7 mouse cellular contexts compared by ENCODE assay signal in genomic region chr9:40268748-40269102, GRCm38 (mm10). TPM values are rescaled to one million over a fixed set of nuclear protein-coding genes. Genes with fewer than 3 reads are reported as not detected.
DNase-seq lines count a peak whose midpoint lies in the region; ATAC-seq and TF ChIP-seq lines count a peak whose summit lies in the region.

No protein-coding gene starts in this region.

- TF ChIP-seq CTCF in lung, embryonic 14.5 days (IDR thresholded peaks at IDR 0.05; ENCODE audit: low read depth): no peak

- H3K27ac ChIP-seq in lung, embryonic 14.5 days (ENCODE audit: low read depth): no peak overlapping the region
- peak overlapping the region; percentile 68 for H3K27ac ChIP-seq in forebrain, embryonic 15.5 days (replicated peaks)
- no peak overlapping the region for H3K27ac ChIP-seq in liver, embryonic 13.5 days
- H3K27ac ChIP-seq in stomach, embryonic 15.5 days: no peak overlapping the region

- no peaks in the 10 kb centered on the region for H3K4me1 ChIP-seq in lung, embryonic 14.5 days (ENCODE audit: insufficient read depth)
- peaks cover 45% of the 10 kb centered on the region for H3K4me1 ChIP-seq in forebrain, embryonic 15.5 days
- H3K4me1 ChIP-seq in liver, embryonic 13.5 days (replicated peaks): peaks cover 3% of the 10 kb centered on the region; the same call in 1 of the 2 replicates
- H3K4me1 ChIP-seq in stomach, embryonic 15.5 days: peaks cover 16% of the 10 kb centered on the region; the same call in 1 of the 2 replicates

- H3K9me3 ChIP-seq in lung, embryonic 14.5 days (ENCODE audit: low read depth, low read length): no peaks in the 10 kb centered on the region
- H3K9me3 ChIP-seq in forebrain, embryonic 15.5 days: no peaks in the 10 kb centered on the region
- no peaks in the 10 kb centered on the region for H3K9me3 ChIP-seq in liver, embryonic 13.5 days (replicated peaks)
- H3K9me3 ChIP-seq in stomach, embryonic 15.5 days: no peaks in the 10 kb centered on the region

- H3K4me3 ChIP-seq in lung, embryonic 14.5 days (ENCODE audit: low read depth, low read length): peak overlapping the region; percentile 23
- peak overlapping the region; percentile 53 for H3K4me3 ChIP-seq in forebrain, embryonic 15.5 days
- H3K4me3 ChIP-seq in liver, embryonic 13.5 days (replicated peaks): peak overlapping the region; percentile 32; the same call in 1 of the 2 replicates
- H3K4me3 ChIP-seq in stomach, embryonic 15.5 days (replicated peaks): peak overlapping the region; percentile 28

- peak overlapping the region; percentile 64 for H3K4me2 ChIP-seq in lung, embryonic 14.5 days
- peak overlapping the region; percentile 80 for H3K4me2 ChIP-seq in forebrain, embryonic 15.5 days (replicated peaks)
- H3K4me2 ChIP-seq in liver, embryonic 13.5 days: peak overlapping the region; percentile 57
- H3K4me2 ChIP-seq in stomach, embryonic 15.5 days: peak overlapping the region; percentile 60

- WGBS in lung, embryonic 14.5 days: 5% methylated on average over 4 of the region's 4 CpGs
- 2% methylated on average over 4 of the region's 4 CpGs for WGBS in forebrain, embryonic 15.5 days
- 4% methylated on average over 4 of the region's 4 CpGs for WGBS in liver, embryonic 13.5 days (ENCODE audit: insufficient replicate concordance)
- 0% methylated on average over 4 of the region's 4 CpGs for WGBS in stomach, embryonic 15.5 days

- H3K27me3 ChIP-seq in lung, embryonic 14.5 days (ENCODE audit: insufficient read depth, low read length): no peaks in the 10 kb centered on the region
- H3K27me3 ChIP-seq in forebrain, embryonic 15.5 days: no peaks in the 10 kb centered on the region
- peaks cover 23% of the 10 kb centered on the region for H3K27me3 ChIP-seq in liver, embryonic 13.5 days
- H3K27me3 ChIP-seq in stomach, embryonic 15.5 days (replicated peaks): peaks cover 9% of the 10 kb centered on the region

- no peak overlapping the region for H3K9ac ChIP-seq in lung, embryonic 14.5 days
- peak overlapping the region; percentile 59 for H3K9ac ChIP-seq in forebrain, embryonic 15.5 days (replicated peaks)
- H3K9ac ChIP-seq in liver, embryonic 13.5 days: no peak overlapping the region
- H3K9ac ChIP-seq in stomach, embryonic 15.5 days: no peak overlapping the region

- no peaks in the 10 kb centered on the region for H3K36me3 ChIP-seq in lung, embryonic 14.5 days (ENCODE audit: insufficient read depth)
- no peaks in the 10 kb centered on the region for H3K36me3 ChIP-seq in forebrain, embryonic 15.5 days
- H3K36me3 ChIP-seq in liver, embryonic 13.5 days: no peaks in the 10 kb centered on the region
- no peaks in the 10 kb centered on the region for H3K36me3 ChIP-seq in stomach, embryonic 15.5 days

- no peak for DNase-seq in lung, embryonic 14.5 days
- no peak for DNase-seq in lung, postnatal 36 days
- DNase-seq in liver, embryonic 13.5 days: no peak
- DNase-seq in thymus, postnatal 25 days: no peak
- no peak for DNase-seq in right cerebral cortex, postnatal 25 days

- peak; percentile 26; the same call in 1 of the 2 replicates for ATAC-seq in lung, embryonic 14.5 days (ENCODE audit: insufficient read depth)
- no peak; the same call in 1 of the 2 replicates for ATAC-seq in forebrain, embryonic 15.5 days (replicated peaks)
- ATAC-seq in liver, embryonic 13.5 days (ENCODE audit: low read depth): no peak
- ATAC-seq in stomach, embryonic 15.5 days (ENCODE audit: insufficient read depth, low FRiP score, low read depth): no peak

RNA-seq across cellular contexts. Expression of gene Scn3b, which starts 0.3 kb away (rescaled TPM):
- polyA plus RNA-seq in lung, embryonic 14.5 days (2014; fragmentation: Nextera tagmentation; extraction: Ambion mirVana): 2.9 and 4.4 TPM in 2 replicates
- 89.7 and 90.5 TPM in 2 replicates for polyA plus RNA-seq in forebrain, embryonic 15.5 days (2015; fragmentation: Nextera tagmentation; extraction: Ambion mirVana)
- 0.30 and 0.41 TPM in 2 replicates for polyA plus RNA-seq in liver, embryonic 13.5 days (2015; fragmentation: Nextera tagmentation; extraction: Ambion mirVana)
- 5.2 and 6.1 TPM in 2 replicates for polyA plus RNA-seq in stomach, embryonic 15.5 days (2015; fragmentation: Nextera tagmentation; extraction: Ambion mirVana)

Comparison
In these comparisons a context has a peak if more than half of its experiments do, and no peak if none do; other contexts are left out.
1. RNA of gene Scn3b, which starts 0.3 kb away (polyA plus RNA-seq): 89.7 to 90.5 TPM in forebrain, embryonic 15.5 days; 5.2 to 6.1 TPM in stomach, embryonic 15.5 days, 2.9 to 4.4 TPM in lung, embryonic 14.5 days and 0.30 to 0.41 TPM in liver, embryonic 13.5 days; every median in the first group is over 10 times any median in the second.
2. Peak in every context shown above with its lines, with median percentiles within 50 percentile points of each other: H3K4me2 ChIP-seq and H3K4me3 ChIP-seq.